Mouse (Mus musculus) midbrain, embryonic 15.5 days (tissue): ENCODE data around the gene Kpna6. TPM values are rescaled to one million over a fixed set of nuclear protein-coding genes. Genes with fewer than 3 reads are reported as not detected.
A peak's percentile ranks its signal among the peaks of the same experiment; 100 is the strongest.

ENCODE experiments used
- ATAC-seq: fragments of 200-750 bp; cut with Nextera tagmentation; replicated peaks from 2 replicates; pipeline ENCODE4 v1.8.0; 2017; ENCODE audit warnings: moderate TSS enrichment
- H3K27ac ChIP-seq: fragments of 300-500 bp; sonication (generic); 2 replicates; pipeline ENCODE4 v1.5.1; 2015; ENCODE audit warnings: mild to moderate bottlenecking, inconsistent platforms
- H3K27me3 ChIP-seq: fragments of 300-500 bp; sonication (generic); replicated peaks from 2 replicates; pipeline ENCODE4 v1.6.1; 2015; ENCODE audit warnings: inconsistent platforms
- H3K36me3 ChIP-seq: fragments of 300-500 bp; sonication (generic); replicated peaks from 2 replicates; pipeline ENCODE4 v1.6.1; 2015; ENCODE audit warnings: inconsistent platforms
- H3K4me1 ChIP-seq: fragments of 300-500 bp; sonication (generic); 2 replicates; pipeline ENCODE4 v1.6.1; 2015; ENCODE audit warnings: inconsistent platforms
- H3K4me2 ChIP-seq: fragments of 300-500 bp; sonication (generic); 2 replicates; pipeline ENCODE4 v1.6.1; 2015; ENCODE audit warnings: inconsistent platforms, mild to moderate bottlenecking, moderate library complexity
- H3K4me3 ChIP-seq: fragments of 300-500 bp; sonication (generic); 2 replicates; pipeline ENCODE4 v1.5.1; 2015; ENCODE audit warnings: mild to moderate bottlenecking, inconsistent platforms
- H3K9ac ChIP-seq: fragments of 300-500 bp; sonication (generic); 2 replicates; pipeline ENCODE4 v1.6.1; 2015; ENCODE audit warnings: mild to moderate bottlenecking, inconsistent platforms
- H3K9me3 ChIP-seq: fragments of 300-500 bp; sonication (generic); 2 replicates; pipeline ENCODE4 v1.6.1; 2016; ENCODE audit warnings: inconsistent platforms
- WGBS: fragments of 180-500 bp; shearing (Covaris S2); methylation state at CpG from one replicate; pipeline ENCODE4 v1.1.7; 2015; ENCODE audit warnings: mixed read lengths; 5-methylcytosine and 5-hydroxymethylcytosine counted together
- polyA plus RNA-seq: library from polyadenylated mRNA; unstranded; fragments of >200 nt; fragmentation: Nextera tagmentation; extraction: Ambion mirVana; gene quantifications from 2 replicates; pipeline ENCODE4 v1.2.1, GENCODE M21; 2015

The Kpna6 gene
- polyA plus RNA-seq, 1 experiment from 2014 or later: 19.5 TPM

GRCm38 (mm10) chr4:129684531-129684930 lies 12.0 kb upstream of the Kpna6 start:
- H3K9ac ChIP-seq: no peak overlapping the region
- no peak for ATAC-seq
- no peaks in the 10 kb centered on the region for H3K9me3 ChIP-seq
- no peaks in the 10 kb centered on the region for H3K4me1 ChIP-seq
- H3K27me3 ChIP-seq: no peaks in the 10 kb centered on the region
- WGBS: 97% methylated on average over 6 of the region's 6 CpGs
- no peak overlapping the region for H3K4me2 ChIP-seq
- no peak overlapping the region for H3K4me3 ChIP-seq
- peaks cover 75% of the 10 kb centered on the region for H3K36me3 ChIP-seq
- no peak overlapping the region for H3K27ac ChIP-seq

- no peak overlapping the region for H3K4me3 ChIP-seq
- no peaks in the 10 kb centered on the region for H3K9me3 ChIP-seq
- no peaks in the 10 kb centered on the region for H3K27me3 ChIP-seq
- no peak for ATAC-seq
- no peak overlapping the region for H3K9ac ChIP-seq
- H3K36me3 ChIP-seq: peaks cover 78% of the 10 kb centered on the region
- H3K4me2 ChIP-seq: no peak overlapping the region
- no peaks in the 10 kb centered on the region for H3K4me1 ChIP-seq
- no peak overlapping the region for H3K27ac ChIP-seq
- 93% methylated on average over 11 of the region's 11 CpGs for WGBS
Measured at GRCm38 (mm10) chr4:129683901-129684493, 11.4 kb upstream of the Kpna6 start.

- Histone ChIP-seq H3K4me1 (no peaks in the 10 kb centered on the region), H3K27ac (no peak overlapping the region), H3K9ac (no peak overlapping the region), H3K4me2 (no peak overlapping the region), H3K36me3 (peaks cover 76% of the 10 kb centered on the region), H3K9me3 (no peaks in the 10 kb centered on the region), H3K27me3 (no peaks in the 10 kb centered on the region), H3K4me3 (no peak overlapping the region)
- WGBS: 95% methylated on average over 11 of the region's 11 CpGs
- ATAC-seq: no peak
Measured at GRCm38 (mm10) chr4:129681837-129682236, 9.3 kb upstream of the Kpna6 start.

GRCm38 (mm10) chr4:129672878-129673449 lies 397 bp upstream of the Kpna6 start:
- WGBS: 9% methylated on average over 10 of the region's 10 CpGs
- H3K4me3 ChIP-seq: peak overlapping the region; percentile 92
- no peaks in the 10 kb centered on the region for H3K27me3 ChIP-seq
- no peaks in the 10 kb centered on the region for H3K9me3 ChIP-seq
- peaks cover 22% of the 10 kb centered on the region for H3K4me1 ChIP-seq
- H3K9ac ChIP-seq: peak overlapping the region; percentile 83
- peaks cover 18% of the 10 kb centered on the region; the same call in 1 of the 2 replicates for H3K36me3 ChIP-seq
- no peak for ATAC-seq
- peak overlapping the region; percentile 89 for H3K27ac ChIP-seq
- peak overlapping the region; percentile 72 for H3K4me2 ChIP-seq

- peak overlapping the region; percentile 83 for H3K9ac ChIP-seq
- peaks cover 11% of the 10 kb centered on the region; the same call in 1 of the 2 replicates for H3K36me3 ChIP-seq
- H3K9me3 ChIP-seq: no peaks in the 10 kb centered on the region
- H3K27ac ChIP-seq: peak overlapping the region; percentile 89
- H3K4me2 ChIP-seq: peak overlapping the region; percentile 72
- 0 out of 2 replicates have a peak, but pooled peaks have one; percentile 16 for ATAC-seq
- peak overlapping the region; percentile 92 for H3K4me3 ChIP-seq
- 6% methylated on average over 12 of the region's 12 CpGs for WGBS
- H3K27me3 ChIP-seq: no peaks in the 10 kb centered on the region
- peaks cover 22% of the 10 kb centered on the region for H3K4me1 ChIP-seq
Measured at GRCm38 (mm10) chr4:129671491-129672082, 980 bp downstream of the Kpna6 start.

GRCm38 (mm10) chr4:129662255-129662813 lies 10.2 kb downstream of the Kpna6 start:
- ATAC-seq: no peak
- Histone ChIP-seq H3K9ac (no peak overlapping the region), H3K9me3 (no peaks in the 10 kb centered on the region), H3K27ac (no peak overlapping the region), H3K36me3 (peaks cover 27% of the 10 kb centered on the region), H3K4me1 (no peaks in the 10 kb centered on the region; the same call in 1 of the 2 replicates), H3K4me2 (no peak overlapping the region), H3K27me3 (no peaks in the 10 kb centered on the region), H3K4me3 (no peak overlapping the region)
- WGBS: 90% methylated on average over 3 of the region's 3 CpGs

GRCm38 (mm10) chr4:129661584-129661983 lies 11.0 kb downstream of the Kpna6 start:
- Histone ChIP-seq H3K9me3 (no peaks in the 10 kb centered on the region), H3K4me3 (no peak overlapping the region), H3K9ac (no peak overlapping the region), H3K36me3 (peaks cover 34% of the 10 kb centered on the region), H3K27ac (no peak overlapping the region), H3K4me1 (no peaks in the 10 kb centered on the region; the same call in 1 of the 2 replicates), H3K4me2 (no peak overlapping the region), H3K27me3 (no peaks in the 10 kb centered on the region)
- ATAC-seq: no peak
- 98% methylated on average over 3 of the region's 3 CpGs for WGBS

- Histone ChIP-seq H3K4me2 (no peak overlapping the region), H3K9me3 (no peaks in the 10 kb centered on the region), H3K4me1 (no peaks in the 10 kb centered on the region), H3K36me3 (peaks cover 77% of the 10 kb centered on the region), H3K27me3 (no peaks in the 10 kb centered on the region), H3K27ac (no peak overlapping the region), H3K9ac (no peak overlapping the region), H3K4me3 (no peak overlapping the region)
- ATAC-seq: no peak
- 90% methylated on average over 14 of the region's 14 CpGs for WGBS
Measured at GRCm38 (mm10) chr4:129654770-129655169, 17.8 kb downstream of the Kpna6 start.

- Histone ChIP-seq H3K36me3 (peaks cover 80% of the 10 kb centered on the region), H3K9ac (no peak overlapping the region), H3K4me2 (no peak overlapping the region), H3K4me1 (no peaks in the 10 kb centered on the region), H3K9me3 (no peaks in the 10 kb centered on the region), H3K27me3 (no peaks in the 10 kb centered on the region), H3K4me3 (no peak overlapping the region), H3K27ac (no peak overlapping the region)
- WGBS: 96% methylated on average over 8 of the region's 8 CpGs
- ATAC-seq: no peak
Measured at GRCm38 (mm10) chr4:129650359-129650758, 22.2 kb downstream of the Kpna6 start.

GRCm38 (mm10) chr4:129648656-129649055 lies 23.9 kb downstream of the Kpna6 start:
- H3K9ac ChIP-seq: no peak overlapping the region
- H3K36me3 ChIP-seq: peaks cover 65% of the 10 kb centered on the region
- 92% methylated on average over 1 of the region's 1 CpGs for WGBS

GRCm38 (mm10) chr4:129645204-129645603 lies 27.4 kb downstream of the Kpna6 start:
- H3K36me3 ChIP-seq: peaks cover 40% of the 10 kb centered on the region
- H3K9me3 ChIP-seq: no peaks in the 10 kb centered on the region

More at GRCm38 (mm10) chr4:129648656-129649055, 23.9 kb downstream of the Kpna6 start:
- ATAC-seq: no peak
- Histone ChIP-seq H3K4me2 (no peak overlapping the region), H3K27ac (no peak overlapping the region), H3K4me1 (no peaks in the 10 kb centered on the region), H3K27me3 (no peaks in the 10 kb centered on the region), H3K4me3 (no peak overlapping the region), H3K9me3 (no peaks in the 10 kb centered on the region)

GRCm38 (mm10) chr4:129641756-129642155 lies 30.8 kb downstream of the Kpna6 start:
- peaks cover 16% of the 10 kb centered on the region; the same call in 1 of the 2 replicates for H3K36me3 ChIP-seq
- H3K27me3 ChIP-seq: no peaks in the 10 kb centered on the region
- H3K27ac ChIP-seq: no peak overlapping the region
- no peak overlapping the region for H3K9ac ChIP-seq
- H3K4me2 ChIP-seq: no peak overlapping the region
- no peaks in the 10 kb centered on the region for H3K9me3 ChIP-seq
- peaks cover 26% of the 10 kb centered on the region for H3K4me1 ChIP-seq
- no peak overlapping the region for H3K4me3 ChIP-seq
- WGBS: 58% methylated on average over 5 of the region's 5 CpGs
- ATAC-seq: no peak

More at GRCm38 (mm10) chr4:129645204-129645603, 27.4 kb downstream of the Kpna6 start:
- WGBS: 87% methylated on average over 6 of the region's 6 CpGs
- Histone ChIP-seq H3K4me1 (peaks cover 3% of the 10 kb centered on the region; the same call in 1 of the 2 replicates), H3K4me3 (no peak overlapping the region), H3K4me2 (no peak overlapping the region), H3K27me3 (no peaks in the 10 kb centered on the region), H3K27ac (no peak overlapping the region), H3K9ac (no peak overlapping the region)
- no peak for ATAC-seq
